Mouse (Mus musculus): Measurements from ENCODE around the gene Mybl2.
"Not testable (repeated sequence)": the region's sequence is repeated elsewhere in the genome, so short reads cannot be mapped to it uniquely, and the experiment has no call there.

Gene Mybl2

GRCm38 (mm10) chr2:163054335-163054840, at the start of gene Mybl2:
Mybl2 (plus strand) TSS chr2:163054687.
- DNase-seq (ENCODE audit: extremely low read depth, insufficient read length, low spot score), result peak; percentile 100

GRCm38 (mm10) chr2:163007299-163007698, 47.2 kb upstream of the Mybl2 start:
- DNase-seq (ENCODE audit: extremely low read depth, insufficient read length, low spot score), result no peak

GRCm38 (mm10) chr2:163016916-163017743, 37.4 kb upstream of the Mybl2 start, which contains the start of gene Ift52:
Ift52 (plus strand) TSS chr2:163017354.
- peak; percentile 95 for DNase-seq (ENCODE audit: extremely low read depth, insufficient read length, low spot score)

- DNase-seq (ENCODE audit: extremely low read depth, insufficient read length, low spot score), result no peak
Observed at GRCm38 (mm10) chr2:163031289-163031688, 23.2 kb upstream of the Mybl2 start.

GRCm38 (mm10) chr2:163031757-163032156, 22.7 kb upstream of the Mybl2 start:
- no peak for DNase-seq (ENCODE audit: extremely low read depth, insufficient read length, low spot score)

GRCm38 (mm10) chr2:163032622-163033021, 21.9 kb upstream of the Mybl2 start:
- no peak for DNase-seq (ENCODE audit: extremely low read depth, insufficient read length, low spot score)

- DNase-seq (ENCODE audit: extremely low read depth, insufficient read length, low spot score), result no peak
Observed at GRCm38 (mm10) chr2:163039940-163040339, 14.5 kb upstream of the Mybl2 start.

- peak; percentile 37 for DNase-seq (ENCODE audit: extremely low read depth, insufficient read length, low spot score)
Observed at GRCm38 (mm10) chr2:163048125-163048524, 6.4 kb upstream of the Mybl2 start.

GRCm38 (mm10) chr2:163049116-163049515, 5.4 kb upstream of the Mybl2 start:
- no peak for DNase-seq (ENCODE audit: extremely low read depth, insufficient read length, low spot score)

GRCm38 (mm10) chr2:163051691-163052090, 2.8 kb upstream of the Mybl2 start:
- DNase-seq (ENCODE audit: extremely low read depth, insufficient read length, low spot score), result no peak

- no peak for DNase-seq (ENCODE audit: extremely low read depth, insufficient read length, low spot score)
Observed at GRCm38 (mm10) chr2:163052101-163052500, 2.4 kb upstream of the Mybl2 start.

- no peak for DNase-seq (ENCODE audit: extremely low read depth, insufficient read length, low spot score)
Observed at GRCm38 (mm10) chr2:163052826-163053225, 1.7 kb upstream of the Mybl2 start.

GRCm38 (mm10) chr2:163054891-163055494, 506 bp downstream of the Mybl2 start:
- peak; percentile 70 for DNase-seq (ENCODE audit: extremely low read depth, insufficient read length, low spot score)

- DNase-seq (ENCODE audit: extremely low read depth, insufficient read length, low spot score), result peak; percentile 64
Observed at GRCm38 (mm10) chr2:163055715-163056114, 1.2 kb downstream of the Mybl2 start.

- DNase-seq (ENCODE audit: extremely low read depth, insufficient read length, low spot score), result no peak
Observed at GRCm38 (mm10) chr2:163056584-163056983, 2.1 kb downstream of the Mybl2 start.

- DNase-seq (ENCODE audit: extremely low read depth, insufficient read length, low spot score), result not testable (repeated sequence)
Observed at GRCm38 (mm10) chr2:163058981-163059380, 4.5 kb downstream of the Mybl2 start.

GRCm38 (mm10) chr2:163060630-163061029, 6.1 kb downstream of the Mybl2 start:
- DNase-seq (ENCODE audit: extremely low read depth, insufficient read length, low spot score), result no peak

GRCm38 (mm10) chr2:163061203-163062118, 7.0 kb downstream of the Mybl2 start:
- no peak for DNase-seq (ENCODE audit: extremely low read depth, insufficient read length, low spot score)

- DNase-seq (ENCODE audit: extremely low read depth, insufficient read length, low spot score), result no peak
Observed at GRCm38 (mm10) chr2:163062119-163062508, 7.6 kb downstream of the Mybl2 start.

- no peak for DNase-seq (ENCODE audit: extremely low read depth, insufficient read length, low spot score)
Observed at GRCm38 (mm10) chr2:163066326-163066725, 11.8 kb downstream of the Mybl2 start.

- no peak for DNase-seq (ENCODE audit: extremely low read depth, insufficient read length, low spot score)
Observed at GRCm38 (mm10) chr2:163067233-163067632, 12.7 kb downstream of the Mybl2 start.

Measured in 3134 (cell line).